Mouse (Mus musculus) liver, embryonic 14.5 days (tissue): ENCODE data around the gene Agr2. TPM values are rescaled to one million over a fixed set of nuclear protein-coding genes. Genes with fewer than 3 reads are reported as not detected.
A peak's percentile ranks its signal among the peaks of the same experiment; 100 is the strongest.

Source experiments
- ATAC-seq: fragments of 200-750 bp; cut with Nextera tagmentation; 2 replicates; pipeline ENCODE4 v1.8.0; 2017; ENCODE audit warnings: moderate number of reproducible peaks, mild to moderate bottlenecking, moderate library complexity; ENCODE audit not compliant: insufficient read depth
- DNase-seq, 3 experiments: peaks; one replicate each; pipeline ENCODE4 v3.0.0-alpha.2; 2012 to 2013; ENCODE audit warnings: low read depth in 3 of 3, low spot score in 3 of 3
- H3K27ac ChIP-seq: fragments of 300-500 bp; sonication (generic); 2 replicates; pipeline ENCODE4 v1.5.1; 2014; ENCODE audit warnings: moderate library complexity, mild to moderate bottlenecking, control low read depth, inconsistent platforms
- H3K27me3 ChIP-seq: fragments of 300-500 bp; sonication (generic); 2 replicates; pipeline ENCODE4 v1.6.1; 2014; ENCODE audit warnings: mild to moderate bottlenecking, low read length, moderate library complexity; ENCODE audit not compliant: control insufficient read depth, insufficient read depth
- H3K36me3 ChIP-seq: fragments of 300-500 bp; sonication (generic); replicated peaks from 2 replicates; pipeline ENCODE4 v1.6.1; 2014; ENCODE audit warnings: low read depth; ENCODE audit not compliant: control insufficient read depth, insufficient read depth
- H3K4me1 ChIP-seq, 2 experiments: fragments of 200-500 bp in 1 of 2; fragments of 300-500 bp in 1 of 2; sonication (generic) in 1 of 2; replicated peaks; 2 replicates each; pipeline ENCODE4 v1.6.1; 2012 to 2014; ENCODE audit warnings: antibody characterized with exemption in 1 of 2, inconsistent platforms in 1 of 2, low read length in 1 of 2; ENCODE audit not compliant: control insufficient read depth in 2 of 2, insufficient read depth in 2 of 2
- H3K4me2 ChIP-seq: fragments of 300-500 bp; sonication (generic); 2 replicates; pipeline ENCODE4 v1.6.1; 2014; ENCODE audit warnings: low read depth, mild to moderate bottlenecking, control low read depth, moderate library complexity
- H3K4me3 ChIP-seq, 2 experiments: fragments of 200-500 bp in 1 of 2; fragments of 300-500 bp in 1 of 2; sonication (generic) in 1 of 2; 2 replicates each; pipeline ENCODE4 v1.5.1; 2012 to 2014; ENCODE audit warnings: low read depth in 2 of 2, low read length in 2 of 2, mild to moderate bottlenecking in 2 of 2, control low read depth in 1 of 2, inconsistent platforms in 1 of 2, moderate library complexity in 1 of 2; ENCODE audit not compliant: insufficient read depth in 1 of 2
- H3K9ac ChIP-seq: fragments of 300-500 bp; sonication (generic); replicated peaks from 2 replicates; pipeline ENCODE4 v1.6.1; 2014; ENCODE audit warnings: mild to moderate bottlenecking, control low read depth, moderate library complexity
- H3K9me3 ChIP-seq: fragments of 300-500 bp; sonication (generic); 2 replicates; pipeline ENCODE4 v1.6.1; 2016; ENCODE audit warnings: low read length, mixed read lengths; ENCODE audit not compliant: control insufficient read depth
- CTCF ChIP-seq: IDR thresholded peaks from 2 replicates; pipeline ENCODE4 v1.5.1; 2016; ENCODE audit warnings: antibody characterized with exemption, low read depth, control low read depth
- EP300 ChIP-seq: IDR thresholded peaks from 2 replicates; pipeline ENCODE4 v1.6.1; 2016; ENCODE audit warnings: antibody characterized with exemption, low read depth
- WGBS: fragments of 180-500 bp; shearing (Covaris S2); extraction: QIAGEN DNeasy Blood & Tissue Kit; methylation state at CpG from one replicate; pipeline ENCODE4 v1.1.7; 2014; ENCODE audit not compliant: insufficient replicate concordance; 5-methylcytosine and 5-hydroxymethylcytosine counted together
- polyA plus RNA-seq, 2 experiments: library from polyadenylated mRNA; depleted of rRNA in 1 of 2; stranded (reverse) in 1 of 2; unstranded in 1 of 2; fragments of >200 nt; fragmentation: Nextera tagmentation in 1 of 2; extraction: Ambion mirVana in 1 of 2; gene quantifications; 2 replicates each; pipeline versions ENCODE4 v1.2.1 to v1.2.3; 2012 to 2014

Agr2 gene
- polyA plus RNA-seq, 2 experiments: 0.07 TPM; not detected in 1

DNA sequence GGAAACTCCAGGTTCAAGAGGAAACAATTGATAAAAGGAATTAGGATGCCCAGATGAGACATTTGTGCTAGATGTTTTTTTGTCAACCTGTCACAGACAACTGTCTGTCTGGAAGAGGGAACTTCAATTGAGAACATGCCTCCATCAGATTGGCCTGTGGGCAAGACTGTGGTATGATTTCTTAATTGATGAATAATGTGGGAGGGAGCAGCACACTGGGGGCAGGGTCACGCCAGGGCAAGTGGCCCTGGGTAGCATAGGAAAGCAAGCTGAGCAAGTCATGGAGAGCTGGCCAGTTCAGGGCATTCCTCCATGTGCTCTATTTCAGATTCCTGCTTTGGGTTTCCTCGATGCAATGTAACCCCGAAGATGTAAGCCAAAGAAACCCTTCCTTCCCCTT, 16.8 kb upstream of the Agr2 start:
- Histone ChIP-seq H3K4me2 (no peak overlapping the region), H3K9ac (no peak overlapping the region), H3K4me1 (no peaks in the 10 kb centered on the region), H3K4me3 (no peak overlapping the region), H3K36me3 (no peaks in the 10 kb centered on the region), H3K27ac (no peak overlapping the region), H3K9me3 (no peaks in the 10 kb centered on the region), H3K27me3 (no peaks in the 10 kb centered on the region)
- DNase-seq (no peak), ATAC-seq (no peak)
- WGBS: 24% methylated on average over 3 of the region's 3 CpGs
- TF ChIP-seq CTCF (no peak), EP300 (no peak)

GRCm38 (mm10) chr12:35977633-35978246, 15.0 kb upstream of the Agr2 start:
- H3K27ac ChIP-seq: no peak overlapping the region
- H3K4me2 ChIP-seq: no peak overlapping the region
- 50% methylated on average over 6 of the region's 6 CpGs for WGBS
- H3K36me3 ChIP-seq: no peaks in the 10 kb centered on the region
- peaks cover 0 to 2% of the 10 kb centered on the region in 2 experiments; a peak in 1 of 4 replicates for H3K4me1 ChIP-seq
- no peak for TF ChIP-seq CTCF
- TF ChIP-seq EP300: no peak
- H3K9ac ChIP-seq: no peak overlapping the region
- DNase-seq (no peak), ATAC-seq (no peak)
- H3K9me3 ChIP-seq: no peaks in the 10 kb centered on the region
- no peaks in the 10 kb centered on the region for H3K27me3 ChIP-seq
- no peak overlapping the region for H3K4me3 ChIP-seq

- 53% methylated on average over 5 of the region's 5 CpGs for WGBS
- DNase-seq: no peak
- Histone ChIP-seq H3K4me2 (no peak overlapping the region), H3K36me3 (no peaks in the 10 kb centered on the region), H3K27ac (no peak overlapping the region), H3K9me3 (no peaks in the 10 kb centered on the region), H3K9ac (no peak overlapping the region), H3K4me3 (no peak overlapping the region), H3K27me3 (no peaks in the 10 kb centered on the region), H3K4me1 (peaks cover 0 to 2% of the 10 kb centered on the region in 2 experiments; a peak in 1 of 4 replicates)
- ATAC-seq: no peak
- no peak for TF ChIP-seq EP300
- TF ChIP-seq CTCF: no peak
Measured at GRCm38 (mm10) chr12:35979625-35980024, 13.1 kb upstream of the Agr2 start.

GRCm38 (mm10) chr12:35981732-35982360, 10.9 kb upstream of the Agr2 start:
- ATAC-seq (peak; percentile 73), DNase-seq (peak; percentile 48 to 58 (median 54))
- H3K4me2 ChIP-seq: no peak overlapping the region
- peaks cover 0 to 2% of the 10 kb centered on the region in 2 experiments; a peak in 1 of 4 replicates for H3K4me1 ChIP-seq
- H3K9ac ChIP-seq: no peak overlapping the region
- no peaks in the 10 kb centered on the region for H3K36me3 ChIP-seq
- no peaks in the 10 kb centered on the region for H3K9me3 ChIP-seq
- WGBS: 15% methylated on average over 6 of the region's 6 CpGs
- H3K27ac ChIP-seq: no peak overlapping the region
- H3K4me3 ChIP-seq: no peak overlapping the region
- no peaks in the 10 kb centered on the region for H3K27me3 ChIP-seq
- TF ChIP-seq EP300 (no peak), CTCF (no peak)

DNA sequence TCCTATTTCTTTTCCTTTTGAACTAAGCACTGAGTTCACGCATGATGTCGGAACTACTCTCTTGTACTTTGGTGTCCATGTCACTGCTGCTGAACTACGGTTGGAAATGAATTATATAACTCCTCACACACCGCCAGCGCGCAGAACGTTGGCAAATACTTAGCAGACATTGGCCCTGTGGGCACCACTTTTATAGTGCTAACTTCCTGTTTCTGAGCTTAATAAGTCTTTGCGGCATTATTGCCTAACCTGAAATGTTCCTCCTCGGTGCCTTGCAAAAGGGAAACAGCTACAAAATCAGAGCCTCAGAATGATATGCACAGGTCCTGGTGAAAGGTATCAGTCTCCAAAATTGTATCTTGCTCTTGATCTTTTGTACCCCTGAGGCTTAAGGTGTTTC, 9.2 kb upstream of the Agr2 start:
- Histone ChIP-seq H3K27me3 (no peaks in the 10 kb centered on the region), H3K27ac (no peak overlapping the region), H3K9me3 (no peaks in the 10 kb centered on the region), H3K4me2 (no peak overlapping the region), H3K36me3 (no peaks in the 10 kb centered on the region), H3K4me1 (peaks cover 0 to 2% of the 10 kb centered on the region in 2 experiments; a peak in 1 of 4 replicates), H3K4me3 (no peak overlapping the region), H3K9ac (no peak overlapping the region)
- ATAC-seq (no peak), DNase-seq (peak in 1 of 3 experiments; percentile 22)
- 50% methylated on average over 9 of the region's 9 CpGs for WGBS
- no peak for TF ChIP-seq CTCF
- TF ChIP-seq EP300: no peak
